Mouse (Mus musculus): ENCODE results near the gene Rsg1. TPM values are rescaled to one million over a fixed set of nuclear protein-coding genes. Genes with fewer than 3 reads are reported as not detected.

The Rsg1 gene
- total RNA-seq, 2 experiments from 2014 or later: 2.5 to 2.7 TPM

- no peak for DNase-seq (ENCODE audit: low spot score in 2 of 2)
These were observed 59.1 kb downstream of the Rsg1 start for GRCm38 (mm10) chr4:141272878-141273277.

DNA sequence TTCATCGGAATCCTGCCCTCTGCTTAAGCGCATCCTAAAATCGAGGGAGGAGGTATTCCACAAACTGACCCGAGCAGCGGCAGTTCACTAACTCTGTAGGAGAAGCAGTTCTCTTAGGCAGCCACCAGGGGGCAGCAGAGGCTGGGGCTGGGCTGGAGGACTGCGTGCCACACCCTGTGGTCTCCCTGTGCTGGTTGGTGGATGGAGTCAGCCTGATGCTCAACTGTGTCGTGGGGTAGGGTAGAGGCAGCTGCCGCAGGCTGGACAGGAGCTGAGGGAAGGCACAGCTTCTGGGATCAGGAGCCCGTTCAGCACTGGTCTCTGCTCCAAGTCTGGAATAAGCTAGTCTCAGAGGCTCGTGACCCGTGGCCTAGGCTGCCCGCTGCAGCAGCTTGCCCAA, 59.5 kb downstream of the Rsg1 start:
- peak; percentile 72 to 73 for DNase-seq (ENCODE audit: low spot score in 2 of 2)

DNA sequence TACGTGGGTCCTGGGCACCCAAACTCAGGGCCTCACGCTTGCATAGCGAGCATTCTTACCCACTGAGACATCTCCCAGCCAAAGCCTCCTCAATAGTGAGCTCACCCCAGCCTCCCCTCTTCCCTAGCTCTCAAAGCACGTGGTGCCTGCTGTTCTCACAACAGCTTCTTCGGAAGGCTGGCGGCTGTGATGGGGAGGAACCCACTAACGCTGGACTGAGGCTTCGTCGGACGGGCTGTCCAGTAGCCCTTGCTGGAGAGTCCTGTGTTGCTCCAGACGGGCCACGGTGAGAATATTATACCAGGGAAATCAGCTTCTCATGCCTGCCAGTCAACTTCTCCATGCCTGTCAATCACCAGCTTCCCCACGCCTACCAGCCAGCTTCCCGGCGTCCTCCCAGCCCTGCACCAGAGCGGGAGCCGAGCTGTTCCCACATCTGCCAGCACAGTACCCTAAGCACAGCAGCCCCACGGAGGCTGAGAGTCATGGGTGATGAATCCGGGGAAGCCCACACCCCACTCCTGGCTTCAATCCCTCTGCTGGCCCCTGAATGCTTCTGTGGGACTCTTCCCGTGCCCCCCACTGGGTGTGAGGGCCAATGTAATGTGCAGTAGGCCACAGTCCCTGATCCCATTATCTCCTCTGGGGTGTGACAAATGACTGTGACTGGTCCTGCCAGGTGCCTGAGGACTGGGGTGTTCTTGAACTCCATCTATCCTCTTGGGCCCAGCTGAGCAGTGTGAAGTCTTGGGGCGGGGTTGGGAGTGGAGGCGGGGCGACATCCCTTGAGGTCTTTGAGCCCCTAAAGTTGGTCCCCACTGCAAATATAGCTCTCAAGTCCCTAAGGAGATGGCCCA, 61.0 kb downstream of the Rsg1 start:
- no peak for DNase-seq (ENCODE audit: low spot score in 2 of 2)

Other genes with a start within 250 kb of the Rsg1 start
- 10 to 100 TPM; 58.8 to 63.5 TPM for gene Atp13a2, start 227.1 kb upstream of the Rsg1 start, total RNA-seq (2021)
- 100 to 1,000 TPM in 1 of 2 experiments, 10 to 100 TPM in 1; 98.0 to 106 TPM for gene Mfap2, start 203.5 kb upstream of the Rsg1 start, total RNA-seq (2021)
- 10 to 100 TPM; 16.3 to 24.0 TPM for gene Crocc, start 153.4 kb upstream of the Rsg1 start, total RNA-seq (2021)
- 10 to 100 TPM; 66.0 to 69.1 TPM for gene Necap2, start 135.6 kb upstream of the Rsg1 start, total RNA-seq (2021)
- under 1 TPM; 0.68 to 0.81 TPM for gene Spata21, start 125.6 kb upstream of the Rsg1 start, total RNA-seq (2021)
- 100 to 1,000 TPM; 115 to 132 TPM for gene Szrd1, start 74.2 kb upstream of the Rsg1 start, total RNA-seq (2021)
- 10 to 100 TPM; 25.3 to 25.9 TPM for gene Fbxo42, start 66.0 kb upstream of the Rsg1 start, total RNA-seq (2021)
- gene Arhgef19, start 25.5 kb downstream of the Rsg1 start, total RNA-seq (2021): 10 to 100 TPM; 37.5 to 39.2 TPM
- gene Epha2, start 87.3 kb downstream of the Rsg1 start, total RNA-seq (2021): 10 to 100 TPM; 19.0 to 21.5 TPM
- 1 to 10 TPM; 1.9 to 3.0 TPM for gene Fam131c, start 154.3 kb downstream of the Rsg1 start, total RNA-seq (2021)
- gene Clcnka, start 184.8 kb downstream of the Rsg1 start, total RNA-seq (2021): 1 to 10 TPM in 1 of 2 experiments, not detected in 1; 2.3 TPM
- gene Clcnkb, start 202.1 kb downstream of the Rsg1 start, total RNA-seq (2021): 10 to 100 TPM in 1 of 2 experiments, 1 to 10 TPM in 1; 1.0 to 24.8 TPM
- 1 to 10 TPM; 2.9 to 9.6 TPM for gene Hspb7, start 206.8 kb downstream of the Rsg1 start, total RNA-seq (2021)
- gene Srarp, start 222.1 kb downstream of the Rsg1 start, total RNA-seq (2021): not detected
- 10 to 100 TPM; 21.6 to 24.9 TPM for gene Zbtb17, start 230.7 kb downstream of the Rsg1 start, total RNA-seq (2021)

Measured in adrenal gland, postnatal 4 days (tissue).